Mouse (Mus musculus): Measurements from ENCODE around the gene Lcmt1.

The Lcmt1 gene

GRCm38 (mm10) chr7:123361229-123361980, 8.2 kb upstream of the Lcmt1 start:
- no peak for DNase-seq

GRCm38 (mm10) chr7:123362806-123363205, 6.8 kb upstream of the Lcmt1 start:
- DNase-seq: no peak

- DNase-seq: no peak
Measured at GRCm38 (mm10) chr7:123363971-123364370, 5.6 kb upstream of the Lcmt1 start.

GRCm38 (mm10) chr7:123365876-123366741, 3.5 kb upstream of the Lcmt1 start:
- DNase-seq: no peak

- DNase-seq: no peak
Measured at GRCm38 (mm10) chr7:123366806-123367205, 2.8 kb upstream of the Lcmt1 start.

- no peak for DNase-seq
Measured at GRCm38 (mm10) chr7:123367218-123368150, 2.1 kb upstream of the Lcmt1 start.

- DNase-seq: no peak
Measured at GRCm38 (mm10) chr7:123368187-123368586, 1.4 kb upstream of the Lcmt1 start.

- no peak for DNase-seq
Measured at GRCm38 (mm10) chr7:123368778-123369746, 522 bp upstream of the Lcmt1 start.

- DNase-seq: no peak
Measured at GRCm38 (mm10) chr7:123370700-123371099, 1.1 kb downstream of the Lcmt1 start.

GRCm38 (mm10) chr7:123371501-123371900, 1.9 kb downstream of the Lcmt1 start:
- no peak for DNase-seq

- DNase-seq: peak; percentile 92
Measured at GRCm38 (mm10) chr7:123377443-123378400, 8.1 kb downstream of the Lcmt1 start.

- DNase-seq: no peak
Measured at GRCm38 (mm10) chr7:123385693-123386407, 16.3 kb downstream of the Lcmt1 start.

- DNase-seq: no peak
Measured at GRCm38 (mm10) chr7:123389686-123390280, 20.2 kb downstream of the Lcmt1 start.

- DNase-seq: no peak
Measured at GRCm38 (mm10) chr7:123394271-123394670, 24.7 kb downstream of the Lcmt1 start.

GRCm38 (mm10) chr7:123396900-123397299, 27.3 kb downstream of the Lcmt1 start:
- DNase-seq: no peak

GRCm38 (mm10) chr7:123397369-123397768, 27.8 kb downstream of the Lcmt1 start:
- DNase-seq: no peak

GRCm38 (mm10) chr7:123397931-123398330, 28.3 kb downstream of the Lcmt1 start:
- DNase-seq: no peak

- peak; percentile 14 for DNase-seq
Measured at GRCm38 (mm10) chr7:123398828-123399227, 29.2 kb downstream of the Lcmt1 start.

GRCm38 (mm10) chr7:123399286-123399685, 29.7 kb downstream of the Lcmt1 start:
- no peak for DNase-seq
